Mouse (Mus musculus): ENCODE measurements around the gene Pla2g2d. TPM values are rescaled to one million over a fixed set of nuclear protein-coding genes. Genes with fewer than 3 reads are reported as not detected.

Gene Pla2g2d
- polyA plus RNA-seq, 1 experiment, result 7.8 TPM

DNA sequence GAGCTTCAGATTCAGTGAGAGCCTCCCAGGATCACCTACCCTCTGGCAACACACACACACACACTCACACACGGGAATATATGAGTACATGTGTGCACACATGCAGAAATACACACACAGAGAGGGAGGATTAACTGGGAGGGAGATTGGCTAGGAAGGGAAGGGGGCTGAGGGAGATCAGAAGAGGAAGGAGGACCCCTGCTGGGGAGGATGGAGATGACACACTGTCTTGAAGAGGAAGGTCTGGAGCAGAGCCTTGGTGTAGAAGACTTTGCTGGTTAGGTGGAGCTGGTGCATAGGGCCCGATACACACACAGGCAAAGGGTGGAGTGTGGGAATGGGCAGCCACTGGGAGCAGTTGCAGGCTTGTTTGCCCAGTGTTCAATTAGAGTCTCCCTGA is 17.7 kb downstream of the Pla2g2d start:
- no peaks in the 10 kb centered on the region for H3K36me3 ChIP-seq (ENCODE audit: control insufficient read depth, insufficient read depth, low read length)
- H3K27me3 ChIP-seq (ENCODE audit: control insufficient read depth, insufficient read depth, low read length), result no peaks in the 10 kb centered on the region; the same call in 1 of the 2 replicates
- no peak overlapping the region for H3K27ac ChIP-seq (ENCODE audit: insufficient read depth, low read depth, low read length)
- no peak for TF ChIP-seq POLR2A (IDR thresholded peaks at IDR 0.05; ENCODE audit: low read depth, low read length)
- TF ChIP-seq CTCF (IDR thresholded peaks at IDR 0.05; ENCODE audit: extremely low read depth, insufficient read length, insufficient replicate concordance, low read depth, low read length), result peak; percentile 30; the same call in 1 of the 2 replicates
- no peak overlapping the region for H3K4me3 ChIP-seq (ENCODE audit: low read depth, low read length)
- 53% methylated on average over 2 of the region's 2 CpGs for WGBS
- peaks cover 9% of the 10 kb centered on the region; the same call in 1 of the 2 replicates for H3K4me1 ChIP-seq (ENCODE audit: control insufficient read depth, insufficient read depth, insufficient read length, low read length)

DNA sequence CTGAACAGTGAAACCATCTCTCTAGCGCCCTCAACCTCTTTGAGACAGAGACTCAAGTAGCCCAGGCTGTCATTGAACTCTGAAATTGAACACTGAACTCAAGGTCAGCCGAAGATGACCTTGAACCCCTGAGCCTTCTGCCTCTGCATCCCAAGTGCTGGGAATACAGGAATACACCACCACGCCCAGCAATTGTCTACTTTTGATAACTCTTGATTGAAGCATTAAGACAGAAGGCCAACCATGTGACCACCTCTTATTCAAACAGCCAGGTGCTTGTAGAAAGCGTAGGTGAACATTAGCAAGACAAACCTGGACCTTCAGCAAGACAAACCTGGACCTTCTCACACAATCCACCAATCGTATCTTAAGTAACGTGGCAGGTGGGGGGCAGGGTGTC is 18.8 kb downstream of the Pla2g2d start:
- WGBS, result 94% methylated on average over 6 of the region's 6 CpGs

DNA sequence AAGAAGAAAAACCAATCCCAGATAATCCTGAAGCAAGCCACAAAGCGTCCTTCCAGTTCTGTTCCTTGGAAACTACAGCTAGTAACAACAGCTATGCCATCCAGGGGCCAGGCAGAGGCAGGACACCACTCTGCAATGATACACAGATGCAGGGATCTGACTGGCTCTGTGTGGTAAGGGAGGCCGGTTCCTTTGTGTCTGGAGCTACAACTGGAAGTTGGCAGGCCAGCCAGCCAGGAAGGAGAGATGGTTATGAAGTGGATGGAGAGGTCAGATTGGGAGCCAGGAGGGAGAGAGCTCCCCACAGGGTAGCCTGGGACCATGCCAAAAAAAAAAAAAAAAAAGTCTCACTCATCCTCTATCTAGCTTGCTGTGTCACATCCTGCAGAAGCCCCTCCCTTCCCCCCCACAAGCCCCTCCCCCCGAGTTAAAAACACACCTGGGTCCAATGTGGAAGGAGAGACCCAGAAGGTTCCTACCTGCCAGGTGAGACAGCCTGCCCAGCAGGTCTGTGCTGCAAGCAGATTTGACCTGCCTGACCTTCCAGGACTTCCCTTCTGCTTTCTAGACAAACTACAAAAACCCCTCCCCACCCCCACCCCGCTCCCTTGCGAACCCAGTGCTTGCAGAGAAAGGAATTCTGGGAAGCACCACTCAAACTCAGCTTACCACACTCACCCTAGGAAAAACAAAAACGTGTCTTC is 21.1 kb downstream of the Pla2g2d start:
- H3K4me3 ChIP-seq (ENCODE audit: low read depth, low read length), result no peak overlapping the region
- H3K27ac ChIP-seq (ENCODE audit: insufficient read depth, low read depth, low read length), result no peak overlapping the region
- WGBS, result 55% methylated on average over 6 of the region's 6 CpGs
- TF ChIP-seq CTCF (IDR thresholded peaks at IDR 0.05; ENCODE audit: extremely low read depth, insufficient read length, insufficient replicate concordance, low read depth, low read length) (no peak), POLR2A (IDR thresholded peaks at IDR 0.05; ENCODE audit: low read depth, low read length) (no peak)
- no peaks in the 10 kb centered on the region for H3K36me3 ChIP-seq (ENCODE audit: control insufficient read depth, insufficient read depth, low read length)
- H3K27me3 ChIP-seq (ENCODE audit: control insufficient read depth, insufficient read depth, low read length), result no peaks in the 10 kb centered on the region
- peaks cover 16% of the 10 kb centered on the region; the same call in 1 of the 2 replicates for H3K4me1 ChIP-seq (ENCODE audit: control insufficient read depth, insufficient read depth, insufficient read length, low read length)

More for the DNA sequence above, 18.8 kb downstream of the Pla2g2d start:
- Histone ChIP-seq H3K4me3 (ENCODE audit: low read depth, low read length) (no peak overlapping the region), H3K36me3 (ENCODE audit: control insufficient read depth, insufficient read depth, low read length) (no peaks in the 10 kb centered on the region), H3K27me3 (ENCODE audit: control insufficient read depth, insufficient read depth, low read length) (no peaks in the 10 kb centered on the region; the same call in 1 of the 2 replicates), H3K27ac (ENCODE audit: insufficient read depth, low read depth, low read length) (no peak overlapping the region), H3K4me1 (ENCODE audit: control insufficient read depth, insufficient read depth, insufficient read length, low read length) (peaks cover 9% of the 10 kb centered on the region; the same call in 1 of the 2 replicates)
- TF ChIP-seq POLR2A (IDR thresholded peaks at IDR 0.05; ENCODE audit: low read depth, low read length) (no peak), CTCF (IDR thresholded peaks at IDR 0.05; ENCODE audit: extremely low read depth, insufficient read length, insufficient replicate concordance, low read depth, low read length) (no peak)

DNA sequence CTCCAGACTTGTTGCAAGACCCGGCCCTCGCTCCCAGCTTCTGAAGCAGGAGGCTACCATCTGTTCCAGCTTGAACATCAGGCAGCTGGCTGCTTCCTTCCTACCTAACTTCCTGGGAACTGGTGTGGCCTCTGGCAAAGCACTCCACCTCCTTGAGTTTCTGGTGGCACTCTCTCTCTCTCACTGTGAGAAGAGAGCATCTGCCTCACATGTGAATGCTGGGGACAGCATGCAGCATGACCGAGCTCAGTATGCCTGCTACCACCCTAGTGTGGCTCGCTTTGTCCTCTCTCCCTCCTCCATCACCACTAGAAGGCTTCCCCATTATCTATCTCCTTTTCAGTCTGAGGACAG is 21.7 kb downstream of the Pla2g2d start:
- H3K36me3 ChIP-seq (ENCODE audit: control insufficient read depth, insufficient read depth, low read length), result no peaks in the 10 kb centered on the region
- no peak for TF ChIP-seq CTCF (IDR thresholded peaks at IDR 0.05; ENCODE audit: extremely low read depth, insufficient read length, insufficient replicate concordance, low read depth, low read length)
- TF ChIP-seq POLR2A (IDR thresholded peaks at IDR 0.05; ENCODE audit: low read depth, low read length), result no peak
- no peak overlapping the region for H3K27ac ChIP-seq (ENCODE audit: insufficient read depth, low read depth, low read length)
- 74% methylated on average over 4 of the region's 4 CpGs for WGBS
- peaks cover 13% of the 10 kb centered on the region; the same call in 1 of the 2 replicates for H3K4me1 ChIP-seq (ENCODE audit: control insufficient read depth, insufficient read depth, insufficient read length, low read length)
- no peaks in the 10 kb centered on the region for H3K27me3 ChIP-seq (ENCODE audit: control insufficient read depth, insufficient read depth, low read length)
- no peak overlapping the region for H3K4me3 ChIP-seq (ENCODE audit: low read depth, low read length)

DNA sequence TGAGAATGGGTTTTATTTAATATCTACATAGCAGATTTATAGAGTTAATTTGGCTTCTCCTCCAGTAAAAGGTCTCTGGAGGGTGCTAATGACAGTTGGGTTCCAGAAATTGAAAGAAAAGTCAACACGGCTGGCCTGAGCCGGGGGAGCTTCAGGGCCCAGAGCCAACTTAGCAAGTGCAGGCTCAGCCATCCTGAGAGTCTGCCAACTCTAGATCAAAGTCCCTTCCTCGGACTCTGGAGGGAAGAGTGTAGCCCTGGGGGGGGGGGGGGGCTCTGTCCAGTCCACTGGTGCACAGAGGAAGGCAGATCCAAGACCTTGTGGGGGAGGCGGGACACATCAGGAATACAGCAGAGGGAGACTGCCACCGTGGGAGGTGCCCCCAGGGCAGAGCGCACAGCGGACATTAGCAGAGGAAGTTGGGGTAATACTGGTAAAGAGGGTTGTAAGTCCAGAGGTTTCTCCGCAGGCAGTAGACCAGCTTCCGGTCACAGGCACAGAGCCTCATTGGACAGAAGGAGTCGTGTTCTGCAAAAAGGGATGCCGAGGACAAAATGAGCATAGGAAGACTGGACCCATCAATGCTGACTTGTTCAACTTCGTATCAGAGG is 24.7 kb downstream of the Pla2g2d start:
- peaks cover 10% of the 10 kb centered on the region; the same call in 1 of the 2 replicates for H3K4me1 ChIP-seq (ENCODE audit: control insufficient read depth, insufficient read depth, insufficient read length, low read length)
- H3K27ac ChIP-seq (ENCODE audit: insufficient read depth, low read depth, low read length), result no peak overlapping the region
- 22% methylated on average over 12 of the region's 12 CpGs for WGBS
- no peaks in the 10 kb centered on the region for H3K36me3 ChIP-seq (ENCODE audit: control insufficient read depth, insufficient read depth, low read length)
- H3K4me3 ChIP-seq (ENCODE audit: low read depth, low read length), result peak overlapping the region; percentile 34
- no peaks in the 10 kb centered on the region for H3K27me3 ChIP-seq (ENCODE audit: control insufficient read depth, insufficient read depth, low read length)
- no peak for TF ChIP-seq CTCF (IDR thresholded peaks at IDR 0.05; ENCODE audit: extremely low read depth, insufficient read length, insufficient replicate concordance, low read depth, low read length)
- no peak for TF ChIP-seq POLR2A (IDR thresholded peaks at IDR 0.05; ENCODE audit: low read depth, low read length)

DNA sequence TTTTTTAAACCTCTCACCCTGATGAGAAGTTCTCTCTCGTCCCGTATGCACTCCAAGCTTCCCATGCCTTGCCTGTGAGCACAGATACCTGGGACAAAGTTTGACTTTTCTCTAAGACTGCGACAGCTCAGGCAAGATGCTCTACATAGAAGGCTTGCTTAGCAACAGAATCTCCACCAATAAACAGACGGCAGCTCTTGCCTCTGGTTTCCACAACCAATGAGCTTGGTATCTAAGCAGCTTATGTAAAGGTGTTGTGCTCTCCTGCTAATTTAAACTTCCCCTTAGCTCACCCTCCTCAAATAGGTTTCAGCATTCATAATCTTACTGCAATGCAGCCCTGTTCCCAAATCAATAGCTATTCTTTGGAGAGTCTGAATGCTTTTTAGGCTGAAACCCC is 26.1 kb downstream of the Pla2g2d start:
- 89% methylated on average over 4 of the region's 4 CpGs for WGBS
- H3K27ac ChIP-seq (ENCODE audit: insufficient read depth, low read depth, low read length), result no peak overlapping the region
- H3K27me3 ChIP-seq (ENCODE audit: control insufficient read depth, insufficient read depth, low read length), result no peaks in the 10 kb centered on the region
- TF ChIP-seq POLR2A (IDR thresholded peaks at IDR 0.05; ENCODE audit: low read depth, low read length), result no peak
- TF ChIP-seq CTCF (IDR thresholded peaks at IDR 0.05; ENCODE audit: extremely low read depth, insufficient read length, insufficient replicate concordance, low read depth, low read length), result no peak
- no peak overlapping the region for H3K4me3 ChIP-seq (ENCODE audit: low read depth, low read length)
- peaks cover 10% of the 10 kb centered on the region; the same call in 1 of the 2 replicates for H3K4me1 ChIP-seq (ENCODE audit: control insufficient read depth, insufficient read depth, insufficient read length, low read length)
- no peaks in the 10 kb centered on the region for H3K36me3 ChIP-seq (ENCODE audit: control insufficient read depth, insufficient read depth, low read length)

DNA sequence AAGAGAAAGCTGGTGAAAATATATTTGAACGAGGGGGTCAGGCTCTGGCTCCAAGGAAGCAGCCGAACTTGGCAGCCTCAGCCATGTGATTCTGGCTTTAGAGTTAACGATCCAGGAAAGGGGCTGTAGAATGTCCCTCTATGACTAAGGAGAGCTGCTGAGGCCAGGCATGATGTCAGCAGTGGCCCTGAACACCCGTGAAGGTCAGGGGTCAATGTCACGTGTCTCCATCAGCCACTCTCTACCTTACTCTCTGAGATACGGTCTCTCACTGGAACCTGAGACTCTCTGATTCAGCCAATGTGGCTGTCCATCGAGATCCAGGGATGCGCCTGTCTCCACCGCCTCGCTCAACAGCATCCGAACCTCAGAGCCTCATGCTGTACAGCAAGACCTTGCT is 27.4 kb downstream of the Pla2g2d start:
- H3K36me3 ChIP-seq (ENCODE audit: control insufficient read depth, insufficient read depth, low read length), result no peaks in the 10 kb centered on the region
- TF ChIP-seq POLR2A (IDR thresholded peaks at IDR 0.05; ENCODE audit: low read depth, low read length) (no peak), CTCF (IDR thresholded peaks at IDR 0.05; ENCODE audit: extremely low read depth, insufficient read length, insufficient replicate concordance, low read depth, low read length) (no peak)
- no peak overlapping the region for H3K27ac ChIP-seq (ENCODE audit: insufficient read depth, low read depth, low read length)
- H3K27me3 ChIP-seq (ENCODE audit: control insufficient read depth, insufficient read depth, low read length), result no peaks in the 10 kb centered on the region
- H3K4me3 ChIP-seq (ENCODE audit: low read depth, low read length), result no peak overlapping the region
- 89% methylated on average over 11 of the region's 11 CpGs for WGBS
- H3K4me1 ChIP-seq (ENCODE audit: control insufficient read depth, insufficient read depth, insufficient read length, low read length), result peaks cover 10% of the 10 kb centered on the region
